10 mouse cellular contexts compared by ENCODE assay signal in the genomic region with DNA sequence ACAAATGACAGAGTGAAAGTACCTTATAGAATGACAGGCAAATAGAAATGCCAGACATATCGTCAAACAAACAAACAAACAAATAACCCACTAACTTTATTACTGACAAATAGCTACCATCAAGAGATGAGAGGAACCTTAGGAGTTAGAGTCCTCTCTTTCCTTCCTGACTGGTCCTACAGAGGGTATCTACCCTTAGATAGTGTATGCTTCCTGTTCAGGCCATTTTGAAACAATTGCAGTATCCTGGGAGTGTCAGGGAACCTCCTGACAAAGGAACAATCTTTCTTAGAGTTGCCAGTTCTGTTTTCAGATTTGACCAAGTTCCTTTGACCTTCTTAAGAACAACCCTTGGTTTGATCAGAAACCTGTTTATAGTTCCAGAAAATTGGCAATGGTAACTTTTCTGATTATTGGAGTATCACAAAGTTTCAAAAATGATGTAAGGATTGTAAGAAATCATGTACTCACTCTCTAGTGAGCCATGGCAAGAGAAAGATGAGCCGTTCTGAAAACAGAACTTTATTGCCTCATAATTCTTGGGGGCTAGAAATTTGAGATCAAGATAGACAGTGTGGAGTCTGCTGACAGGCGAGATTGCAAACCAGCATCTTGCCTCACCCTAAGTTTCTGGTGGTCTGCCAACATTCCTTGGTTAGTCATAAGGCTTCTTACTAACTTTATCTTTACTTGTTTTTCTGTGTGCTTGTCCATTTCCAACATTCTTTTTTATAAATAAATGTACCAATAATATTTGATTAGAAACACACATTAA.
DNase-seq lines count a peak whose midpoint lies in the region; ATAC-seq and TF ChIP-seq lines count a peak whose summit lies in the region.
"Had no signal": no experiment of that assay in that cellular context is flagged by ENCODE, and none has a peak within 500 bp of the region (broad histone marks: within the 10 kb centered on the region; RNA-seq: fewer than 3 reads in every experiment).

No protein-coding gene starts in this region.

- DNase-seq in lung, adult 18-20 months: peak; percentile 38 to 44
- DNase-seq in lung, adult 2 months: no peak
- peak; percentile 62 for DNase-seq in adrenal gland, adult 2 months
- DNase-seq in gastrocnemius, adult 18-20 months (ENCODE audit: low spot score): peak; percentile 73
- DNase-seq in lung, postnatal 36 days: peak; percentile 58
- no peak for DNase-seq in liver, embryonic 11.5 days (ENCODE audit: low spot score)
- DNase-seq in testis, postnatal 14 days (ENCODE audit: low spot score): no peak

- no peak overlapping the region for H3K4me2 ChIP-seq in liver, embryonic 11.5 days
- H3K4me2 ChIP-seq: hindbrain, embryonic 14.5 days; midbrain, embryonic 13.5 days had no signal

- no peaks in the 10 kb centered on the region for H3K9me3 ChIP-seq in liver, embryonic 11.5 days (ENCODE audit: control insufficient read depth, low read length)
- H3K9me3 ChIP-seq: midbrain, embryonic 13.5 days had no signal

- ATAC-seq in liver, embryonic 11.5 days (replicated peaks; ENCODE audit: low FRiP score): no peak
- ATAC-seq: midbrain, embryonic 13.5 days had no signal

- no peaks in the 10 kb centered on the region for H3K36me3 ChIP-seq in liver, embryonic 11.5 days (ENCODE audit: control insufficient read depth, insufficient read depth, low read length)
- H3K36me3 ChIP-seq: midbrain, embryonic 13.5 days had no signal

- WGBS in lung, adult 2 months: 65% methylated on average over 3 of the region's 3 CpGs
- WGBS in liver, embryonic 11.5 days: 69% methylated on average over 3 of the region's 3 CpGs

- no peak overlapping the region for H3K4me3 ChIP-seq in lung, adult 2 months (replicated peaks; ENCODE audit: extremely low read depth, low read depth, low read length)
- H3K4me3 ChIP-seq in liver, embryonic 11.5 days (ENCODE audit: low read depth, low read length): no peak overlapping the region
- H3K4me3 ChIP-seq: left cerebral cortex, adult 2 months; midbrain, embryonic 13.5 days had no signal

- TF ChIP-seq CTCF in lung, adult 2 months (IDR thresholded peaks at IDR 0.05; ENCODE audit: insufficient read depth, low read length): no peak

- TF ChIP-seq POLR2A in lung, adult 2 months (IDR thresholded peaks at IDR 0.05; ENCODE audit: borderline replicate concordance, extremely low read depth, low read depth, low read length): no peak

- H3K9ac ChIP-seq in liver, embryonic 11.5 days (ENCODE audit: low read depth, low read length): no peak overlapping the region
- H3K9ac ChIP-seq: hindbrain, embryonic 14.5 days; midbrain, embryonic 13.5 days had no signal

- H3K27ac ChIP-seq in liver, embryonic 11.5 days (ENCODE audit: low read depth, low read length): no peak overlapping the region
- H3K27ac ChIP-seq: hindbrain, embryonic 14.5 days; left cerebral cortex, adult 2 months; midbrain, embryonic 13.5 days had no signal

- H3K27me3 ChIP-seq in liver, embryonic 11.5 days (replicated peaks; ENCODE audit: control insufficient read depth, insufficient read depth, low read length): no peaks in the 10 kb centered on the region
- H3K27me3 ChIP-seq: midbrain, embryonic 13.5 days had no signal

- no peaks in the 10 kb centered on the region for H3K4me1 ChIP-seq in lung, adult 2 months (ENCODE audit: control insufficient read depth, insufficient read depth, low read length)
- no peaks in the 10 kb centered on the region for H3K4me1 ChIP-seq in liver, embryonic 11.5 days (replicated peaks; ENCODE audit: control insufficient read depth, insufficient read depth, low read length)
- H3K4me1 ChIP-seq: midbrain, embryonic 13.5 days had no signal

Comparison
In these comparisons a context has a peak if more than half of its experiments do, and no peak if none do; other contexts are left out.
1. DNase-seq: peak in lung, adult 18-20 months (2 of 2), adrenal gland, adult 2 months (single experiment), gastrocnemius, adult 18-20 months (single experiment) and lung, postnatal 36 days (single experiment); none in lung, adult 2 months (single experiment), liver, embryonic 11.5 days (single experiment) and testis, postnatal 14 days (single experiment).